Mouse (Mus musculus) midbrain, embryonic 10.5 days (tissue): ENCODE data around the gene Fkbp2. TPM values are rescaled to one million over a fixed set of nuclear protein-coding genes. Genes with fewer than 3 reads are reported as not detected.
A peak's percentile ranks its signal among the peaks of the same experiment; 100 is the strongest.

ENCODE experiments used
- DNase-seq: peaks from one replicate; pipeline ENCODE4 v3.0.0-alpha.2; 2017; ENCODE audit warnings: low spot score
- H3K27ac ChIP-seq: fragments of 300-500 bp; sonication (generic); replicated peaks from 2 replicates; pipeline ENCODE4 v1.5.1; 2016; ENCODE audit warnings: mild to moderate bottlenecking
- H3K27me3 ChIP-seq: fragments of 300-500 bp; sonication (generic); 2 replicates; pipeline ENCODE4 v1.6.1; 2016; ENCODE audit warnings: low read depth, mild to moderate bottlenecking; ENCODE audit not compliant: poor library complexity, severe bottlenecking
- H3K36me3 ChIP-seq: fragments of 300-500 bp; sonication (generic); 2 replicates; pipeline ENCODE4 v1.6.1; 2016; ENCODE audit warnings: mild to moderate bottlenecking, moderate library complexity
- H3K4me1 ChIP-seq: fragments of 300-500 bp; sonication (generic); 2 replicates; pipeline ENCODE4 v1.6.1; 2016
- H3K4me3 ChIP-seq: fragments of 300-500 bp; sonication (generic); 2 replicates; pipeline ENCODE4 v1.5.1; 2016; ENCODE audit warnings: mild to moderate bottlenecking, moderate library complexity
- H3K9me3 ChIP-seq: fragments of 300-500 bp; sonication (generic); replicated peaks from 2 replicates; pipeline ENCODE4 v1.6.1; 2016; ENCODE audit warnings: mild to moderate bottlenecking
- WGBS: fragments of 180-500 bp; shearing (Covaris S2); methylation state at CpG from one replicate; pipeline ENCODE4 v1.1.7; 2016; 5-methylcytosine and 5-hydroxymethylcytosine counted together
- polyA plus RNA-seq: library from polyadenylated mRNA; unstranded; fragments of >200 nt; fragmentation: Nextera tagmentation; extraction: Ambion mirVana; gene quantifications from 2 replicates; pipeline ENCODE4 v1.2.1, GENCODE M21; 2016

The Fkbp2 gene
- polyA plus RNA-seq, 1 experiment from 2014 or later, result 127 TPM

- Histone ChIP-seq H3K27me3 (no peaks in the 10 kb centered on the region), H3K36me3 (peaks cover 35% of the 10 kb centered on the region), H3K27ac (peak overlapping the region; percentile 97), H3K4me3 (peak overlapping the region; percentile 72), H3K9me3 (no peaks in the 10 kb centered on the region), H3K4me1 (peaks cover 33% of the 10 kb centered on the region)
- no peak for DNase-seq
- 28% methylated on average over 3 of the region's 3 CpGs for WGBS
These were observed 27.6 kb downstream of the Fkbp2 start for GRCm38 (mm10) chr19:6952712-6953037.

- H3K36me3 ChIP-seq, result peaks cover 31% of the 10 kb centered on the region
- no peaks in the 10 kb centered on the region for H3K27me3 ChIP-seq
- WGBS, result 4% methylated on average over 31 of the region's 31 CpGs
- peak overlapping the region; percentile 72 for H3K4me3 ChIP-seq
- H3K4me1 ChIP-seq, result peaks cover 33% of the 10 kb centered on the region
- H3K9me3 ChIP-seq, result no peaks in the 10 kb centered on the region
- H3K27ac ChIP-seq, result peak overlapping the region; percentile 97
- DNase-seq, result peak; percentile 69
These were observed 28.1 kb downstream of the Fkbp2 start for GRCm38 (mm10) chr19:6951994-6952711.

GRCm38 (mm10) chr19:6951381-6951968, 28.8 kb downstream of the Fkbp2 start:
- H3K9me3 ChIP-seq, result no peaks in the 10 kb centered on the region
- H3K27me3 ChIP-seq, result no peaks in the 10 kb centered on the region
- peak; percentile 94 for DNase-seq
- H3K36me3 ChIP-seq, result peaks cover 25% of the 10 kb centered on the region
- peak overlapping the region; percentile 97 for H3K27ac ChIP-seq
- H3K4me1 ChIP-seq, result peaks cover 33% of the 10 kb centered on the region
- H3K4me3 ChIP-seq, result peak overlapping the region; percentile 72
- WGBS, result under 1% methylated on average over 35 of the region's 35 CpGs

- Histone ChIP-seq H3K4me1 (peaks cover 33% of the 10 kb centered on the region), H3K4me3 (peak overlapping the region; percentile 72), H3K27me3 (no peaks in the 10 kb centered on the region), H3K27ac (peak overlapping the region; percentile 97), H3K36me3 (peaks cover 23% of the 10 kb centered on the region), H3K9me3 (no peaks in the 10 kb centered on the region)
- peak; percentile 77 for DNase-seq
- under 1% methylated on average over 28 of the region's 28 CpGs for WGBS
These were observed 29.6 kb downstream of the Fkbp2 start for GRCm38 (mm10) chr19:6950613-6951153.

- 59% methylated on average over 5 of the region's 5 CpGs for WGBS
- H3K27ac ChIP-seq, result peak overlapping the region; percentile 97
- H3K27me3 ChIP-seq, result no peaks in the 10 kb centered on the region
- no peaks in the 10 kb centered on the region for H3K9me3 ChIP-seq
- peaks cover 22% of the 10 kb centered on the region for H3K36me3 ChIP-seq
- H3K4me1 ChIP-seq, result peaks cover 33% of the 10 kb centered on the region
- peak overlapping the region; percentile 72 for H3K4me3 ChIP-seq
- DNase-seq, result no peak
These were observed 30.4 kb downstream of the Fkbp2 start for GRCm38 (mm10) chr19:6949951-6950350.

- Histone ChIP-seq H3K4me1 (peaks cover 33% of the 10 kb centered on the region), H3K27me3 (no peaks in the 10 kb centered on the region), H3K36me3 (peaks cover 21% of the 10 kb centered on the region), H3K27ac (peak overlapping the region; percentile 97), H3K9me3 (no peaks in the 10 kb centered on the region), H3K4me3 (peak overlapping the region; percentile 72; the same call in 1 of the 2 replicates)
- WGBS, result 90% methylated on average over 5 of the region's 5 CpGs
- no peak for DNase-seq
These were observed 30.8 kb downstream of the Fkbp2 start for GRCm38 (mm10) chr19:6949532-6949931.

GRCm38 (mm10) chr19:6948186-6948585, 32.1 kb downstream of the Fkbp2 start:
- Histone ChIP-seq H3K27ac (no peak overlapping the region), H3K27me3 (no peaks in the 10 kb centered on the region), H3K36me3 (peaks cover 14% of the 10 kb centered on the region), H3K4me3 (no peak overlapping the region), H3K9me3 (no peaks in the 10 kb centered on the region), H3K4me1 (peaks cover 34% of the 10 kb centered on the region)
- no peak for DNase-seq
- 83% methylated on average over 4 of the region's 4 CpGs for WGBS

- no peak overlapping the region for H3K27ac ChIP-seq
- H3K36me3 ChIP-seq, result peaks cover 14% of the 10 kb centered on the region
- WGBS, result 61% methylated on average over 4 of the region's 4 CpGs
- no peak for DNase-seq
- H3K9me3 ChIP-seq, result no peaks in the 10 kb centered on the region
- H3K4me3 ChIP-seq, result no peak overlapping the region
- no peaks in the 10 kb centered on the region for H3K27me3 ChIP-seq
- peaks cover 34% of the 10 kb centered on the region for H3K4me1 ChIP-seq
These were observed 32.6 kb downstream of the Fkbp2 start for GRCm38 (mm10) chr19:6947742-6948141.

GRCm38 (mm10) chr19:6943709-6944108, 36.6 kb downstream of the Fkbp2 start:
- Histone ChIP-seq H3K4me1 (peaks cover 44% of the 10 kb centered on the region), H3K4me3 (0 out of 2 replicates have a peak overlapping the region, but pooled peaks have one; percentile 7), H3K27ac (no peak overlapping the region), H3K9me3 (no peaks in the 10 kb centered on the region), H3K36me3 (peaks cover 14% of the 10 kb centered on the region), H3K27me3 (peaks cover 19% of the 10 kb centered on the region)
- DNase-seq, result no peak
- 92% methylated on average over 6 of the region's 6 CpGs for WGBS

- H3K4me3 ChIP-seq, result peak overlapping the region; percentile 87
- H3K27me3 ChIP-seq, result peaks cover 25% of the 10 kb centered on the region
- peaks cover 44% of the 10 kb centered on the region for H3K4me1 ChIP-seq
- peaks cover 17% of the 10 kb centered on the region for H3K36me3 ChIP-seq
- 34% methylated on average over 5 of the region's 5 CpGs for WGBS
- DNase-seq, result no peak
- H3K27ac ChIP-seq, result peak overlapping the region; percentile 95
- H3K9me3 ChIP-seq, result no peaks in the 10 kb centered on the region
These were observed 37.5 kb downstream of the Fkbp2 start for GRCm38 (mm10) chr19:6942764-6943163.

GRCm38 (mm10) chr19:6942249-6942691, 38.0 kb downstream of the Fkbp2 start, which contains the start of gene Gpr137:
Gene Gpr137, minus strand, starts transcription at chr19:6942480.
- H3K4me1 ChIP-seq, result peaks cover 44% of the 10 kb centered on the region
- H3K9me3 ChIP-seq, result no peaks in the 10 kb centered on the region
- peak within 1 kb of the TSS; percentile 87 for H3K4me3 ChIP-seq
- WGBS, result under 1% methylated on average over 27 of the region's 27 CpGs
- H3K36me3 ChIP-seq, result peaks cover 17% of the 10 kb centered on the region
- H3K27me3 ChIP-seq, result peaks cover 25% of the 10 kb centered on the region
- peak; percentile 93 for DNase-seq
- peak within 1 kb of the TSS; percentile 95 for H3K27ac ChIP-seq

GRCm38 (mm10) chr19:6941372-6942248, 38.7 kb downstream of the Fkbp2 start, which contains the start of gene Bad:
Gene Bad, plus strand, starts transcription at chr19:6941861.
- Histone ChIP-seq H3K4me1 (peaks cover 44% of the 10 kb centered on the region), H3K9me3 (no peaks in the 10 kb centered on the region), H3K4me3 (peak within 1 kb of the TSS; percentile 87), H3K36me3 (peaks cover 17% of the 10 kb centered on the region), H3K27ac (peak within 1 kb of the TSS; percentile 95), H3K27me3 (peaks cover 25% of the 10 kb centered on the region)
- DNase-seq, result peak; percentile 95
- under 1% methylated on average over 83 of the region's 83 CpGs for WGBS
